Mouse (Mus musculus): ENCODE measurements around the gene Cd209f. TPM values are rescaled to one million over a fixed set of nuclear protein-coding genes. Genes with fewer than 3 reads are reported as not detected.
"Not testable (repeated sequence)": the region's sequence is repeated elsewhere in the genome, so short reads cannot be mapped to it uniquely, and the experiment has no call there.

The Cd209f gene
- polyA plus RNA-seq (2014; fragmentation: Nextera tagmentation; extraction: Ambion mirVana), result not detected in 2 replicates

DNA sequence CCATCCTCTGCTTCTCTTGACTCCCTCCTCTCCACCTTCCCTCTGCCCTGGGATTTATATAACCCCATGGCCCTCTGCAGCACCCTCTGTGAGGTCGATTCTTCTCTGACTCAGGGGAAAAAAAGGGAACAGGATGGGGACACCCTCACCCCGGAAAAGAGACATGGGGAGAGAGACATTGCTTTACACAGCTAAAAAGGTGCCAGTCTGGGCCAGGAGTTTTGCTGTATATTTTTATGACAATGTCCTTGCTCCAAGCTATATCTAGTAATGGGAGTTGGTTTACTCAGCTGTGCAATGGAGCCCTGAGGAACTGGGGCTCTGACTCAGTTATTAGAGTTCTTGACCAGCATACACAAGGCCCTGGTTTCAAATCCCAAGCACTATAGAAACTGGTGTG, at the start of gene Cd209f:
Gene Cd209f (minus strand): TSS at position 101 of the 400 bp plus-strand sequence.
- not testable (repeated sequence) for H3K9ac ChIP-seq (ENCODE audit: low read depth, low read length); H3K4me3 ChIP-seq (ENCODE audit: low read depth, low read length); H3K4me2 ChIP-seq (replicated peaks; ENCODE audit: low read depth, low read length); H3K27ac ChIP-seq (ENCODE audit: low read depth, low read length); ATAC-seq (ENCODE audit: low FRiP score); H3K4me1 ChIP-seq (replicated peaks; ENCODE audit: control insufficient read depth, insufficient read depth, low read length); DNase-seq (ENCODE audit: low spot score); H3K36me3 ChIP-seq (ENCODE audit: control insufficient read depth, insufficient read depth, low read length); H3K9me3 ChIP-seq (ENCODE audit: control insufficient read depth, low read length); H3K27me3 ChIP-seq (ENCODE audit: control insufficient read depth, insufficient read depth, low read length)
- 73% methylated on average over 1 of the region's 2 CpGs for WGBS

DNA sequence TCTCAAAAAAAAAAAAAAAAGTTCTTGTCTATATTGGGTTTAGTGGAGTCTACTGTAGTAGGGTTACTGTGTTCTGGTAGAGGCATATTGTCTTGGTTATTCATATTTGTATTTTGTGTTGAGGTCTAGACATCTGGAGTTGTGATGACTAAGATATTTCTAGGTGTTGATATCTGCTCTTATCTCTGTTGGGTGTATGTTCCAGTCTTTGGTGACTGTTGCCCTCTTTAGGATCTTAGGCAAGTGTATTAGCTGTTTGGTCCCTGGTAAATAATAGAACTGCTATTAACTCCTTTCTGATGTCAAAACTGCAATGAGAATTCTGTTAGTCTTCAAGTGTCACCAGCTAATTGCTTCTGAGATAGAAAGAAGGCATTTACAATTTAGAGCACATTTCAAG, 49.2 kb upstream of the Cd209f start:
- no peaks in the 10 kb centered on the region for H3K27me3 ChIP-seq (ENCODE audit: control insufficient read depth, insufficient read depth, low read length)
- H3K9ac ChIP-seq (ENCODE audit: low read depth, low read length), result no peak overlapping the region
- no peak overlapping the region for H3K4me2 ChIP-seq (replicated peaks; ENCODE audit: low read depth, low read length)
- H3K36me3 ChIP-seq (ENCODE audit: control insufficient read depth, insufficient read depth, low read length), result no peaks in the 10 kb centered on the region
- DNase-seq (ENCODE audit: low spot score) (no peak), ATAC-seq (ENCODE audit: low FRiP score) (no peak)
- no peak overlapping the region for H3K4me3 ChIP-seq (ENCODE audit: low read depth, low read length)
- no peaks in the 10 kb centered on the region for H3K9me3 ChIP-seq (ENCODE audit: control insufficient read depth, low read length)
- H3K4me1 ChIP-seq (replicated peaks; ENCODE audit: control insufficient read depth, insufficient read depth, low read length), result no peaks in the 10 kb centered on the region
- no peak overlapping the region for H3K27ac ChIP-seq (ENCODE audit: low read depth, low read length)

- no peaks in the 10 kb centered on the region for H3K36me3 ChIP-seq (ENCODE audit: control insufficient read depth, insufficient read depth, low read length)
- WGBS, result 24% methylated on average over 1 of the region's 1 CpGs
- no peaks in the 10 kb centered on the region for H3K4me1 ChIP-seq (replicated peaks; ENCODE audit: control insufficient read depth, insufficient read depth, low read length)
- H3K27ac ChIP-seq (ENCODE audit: low read depth, low read length), result no peak overlapping the region
- H3K27me3 ChIP-seq (ENCODE audit: control insufficient read depth, insufficient read depth, low read length), result no peaks in the 10 kb centered on the region
- ATAC-seq (ENCODE audit: low FRiP score), result no peak
- H3K9me3 ChIP-seq (ENCODE audit: control insufficient read depth, low read length), result no peaks in the 10 kb centered on the region
- H3K4me2 ChIP-seq (replicated peaks; ENCODE audit: low read depth, low read length), result no peak overlapping the region
- DNase-seq (ENCODE audit: low spot score), result no peak
- H3K4me3 ChIP-seq (ENCODE audit: low read depth, low read length), result no peak overlapping the region
- no peak overlapping the region for H3K9ac ChIP-seq (ENCODE audit: low read depth, low read length)
Measured at GRCm38 (mm10) chr8:4147272-4147671, 41.6 kb upstream of the Cd209f start.

DNA sequence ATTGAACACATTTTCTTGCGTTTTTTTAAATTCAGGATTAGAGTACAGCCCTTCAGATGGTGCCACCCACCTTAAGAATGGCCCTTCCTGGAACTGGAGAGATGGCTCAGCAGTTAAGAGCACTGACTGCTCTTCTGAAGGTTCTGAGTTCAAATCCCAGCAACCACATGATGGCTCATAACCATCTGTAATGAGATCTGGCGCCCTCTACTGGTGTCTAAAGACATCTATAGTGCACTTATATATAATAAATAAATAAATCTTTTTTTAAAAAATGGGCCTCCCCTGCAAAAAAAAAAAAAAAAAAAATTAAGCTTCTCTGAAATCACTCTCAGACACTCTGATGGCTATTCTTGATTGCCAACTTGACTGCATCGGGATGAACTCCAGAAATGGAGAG, 36.1 kb upstream of the Cd209f start:
- WGBS, result 64% methylated on average over 3 of the region's 3 CpGs
- H3K4me1 ChIP-seq (replicated peaks; ENCODE audit: control insufficient read depth, insufficient read depth, low read length), result no peaks in the 10 kb centered on the region
- H3K36me3 ChIP-seq (ENCODE audit: control insufficient read depth, insufficient read depth, low read length), result no peaks in the 10 kb centered on the region
- no peak overlapping the region for H3K4me2 ChIP-seq (replicated peaks; ENCODE audit: low read depth, low read length)
- DNase-seq (ENCODE audit: low spot score) (peak; percentile 36), ATAC-seq (ENCODE audit: low FRiP score) (no peak)
- H3K27me3 ChIP-seq (ENCODE audit: control insufficient read depth, insufficient read depth, low read length), result no peaks in the 10 kb centered on the region
- H3K9ac ChIP-seq (ENCODE audit: low read depth, low read length), result no peak overlapping the region
- H3K9me3 ChIP-seq (ENCODE audit: control insufficient read depth, low read length), result no peaks in the 10 kb centered on the region
- H3K4me3 ChIP-seq (ENCODE audit: low read depth, low read length), result no peak overlapping the region
- no peak overlapping the region for H3K27ac ChIP-seq (ENCODE audit: low read depth, low read length)

DNA sequence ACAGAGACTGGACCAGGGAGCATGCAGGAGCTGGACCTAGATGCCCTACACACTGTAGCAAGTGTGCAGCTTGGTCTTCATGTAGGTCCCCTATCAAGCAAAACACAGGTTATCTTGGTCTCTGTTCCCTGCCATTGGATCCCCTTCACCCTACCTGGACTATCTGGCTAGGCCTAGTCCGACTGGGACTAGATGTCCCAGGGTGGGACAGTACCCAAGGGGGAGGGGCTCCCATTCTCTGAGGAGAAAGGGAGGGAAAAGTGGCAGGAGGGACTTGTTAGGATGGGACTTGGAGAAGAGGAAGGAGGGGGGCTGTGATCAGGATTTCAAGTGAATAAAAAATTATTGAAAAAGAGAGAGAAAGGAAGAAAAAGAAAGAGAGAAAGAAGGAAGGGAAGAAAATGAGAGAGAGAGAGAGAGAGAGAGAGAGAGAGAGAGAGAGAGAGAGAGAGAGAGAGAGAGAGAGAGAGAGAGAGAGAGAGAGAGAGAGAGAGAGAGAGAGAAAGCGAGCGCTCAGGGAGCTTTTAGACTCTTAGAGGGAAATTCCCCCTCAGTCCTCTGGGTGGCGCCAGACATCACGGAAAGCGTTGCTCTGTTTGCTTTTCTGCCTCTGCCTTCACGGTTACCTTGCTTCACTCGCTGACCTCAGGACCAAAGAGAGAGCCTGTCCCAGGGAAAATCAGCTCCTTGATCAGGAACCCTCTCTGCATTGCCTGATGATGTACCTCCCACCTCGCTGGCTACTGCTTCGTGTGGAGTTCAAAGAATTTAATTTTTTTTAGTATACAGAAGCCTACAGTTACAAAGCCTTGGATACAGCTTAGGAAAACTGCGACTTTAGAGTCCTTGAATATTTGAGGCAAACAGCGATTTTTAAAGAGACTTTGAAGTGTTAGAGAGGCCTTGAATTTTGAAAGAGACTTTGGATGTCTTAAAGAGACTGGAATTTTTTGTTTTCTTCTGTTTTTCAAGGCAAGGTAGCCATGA, 34.3 kb upstream of the Cd209f start:
- Histone ChIP-seq H3K4me3 (ENCODE audit: low read depth, low read length) (no peak overlapping the region), H3K4me1 (replicated peaks; ENCODE audit: control insufficient read depth, insufficient read depth, low read length) (no peaks in the 10 kb centered on the region), H3K27me3 (ENCODE audit: control insufficient read depth, insufficient read depth, low read length) (no peaks in the 10 kb centered on the region), H3K9ac (ENCODE audit: low read depth, low read length) (no peak overlapping the region), H3K27ac (ENCODE audit: low read depth, low read length) (no peak overlapping the region), H3K36me3 (ENCODE audit: control insufficient read depth, insufficient read depth, low read length) (no peaks in the 10 kb centered on the region), H3K9me3 (ENCODE audit: control insufficient read depth, low read length) (no peaks in the 10 kb centered on the region), H3K4me2 (replicated peaks; ENCODE audit: low read depth, low read length) (no peak overlapping the region)
- ATAC-seq (ENCODE audit: low FRiP score) (peak; percentile 73), DNase-seq (ENCODE audit: low spot score) (peak; percentile 89)
- WGBS, result 8% methylated on average over 12 of the region's 12 CpGs

DNA sequence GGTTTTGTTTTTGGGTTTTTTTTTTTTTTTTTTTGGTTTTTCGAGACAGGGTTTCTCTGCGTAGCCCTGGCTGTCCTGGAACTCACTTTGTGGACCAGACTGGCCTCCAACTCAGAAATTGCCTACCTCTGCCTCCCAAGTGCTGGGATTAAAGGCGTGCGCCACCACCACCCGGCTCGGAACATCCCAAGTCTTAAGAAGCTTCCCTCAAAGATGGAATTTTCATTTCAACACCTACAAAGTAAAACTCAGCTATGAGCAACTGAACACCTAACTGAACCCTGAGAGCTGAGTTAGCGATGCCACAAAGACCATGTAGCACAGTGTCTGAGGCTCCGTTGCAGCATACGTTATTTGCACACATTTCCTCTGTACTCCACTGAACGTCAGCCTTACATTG, 28.2 kb upstream of the Cd209f start, which contains the start of gene Cd209g:
Gene Cd209g (plus strand): TSS at position 301 of the 400 bp plus-strand sequence.
- Histone ChIP-seq H3K27ac (ENCODE audit: low read depth, low read length) (no peak within 1 kb of the TSS), H3K9ac (ENCODE audit: low read depth, low read length) (no peak within 1 kb of the TSS), H3K4me1 (replicated peaks; ENCODE audit: control insufficient read depth, insufficient read depth, low read length) (no peaks in the 10 kb centered on the region), H3K27me3 (ENCODE audit: control insufficient read depth, insufficient read depth, low read length) (no peaks in the 10 kb centered on the region), H3K4me2 (replicated peaks; ENCODE audit: low read depth, low read length) (no peak within 1 kb of the TSS), H3K9me3 (ENCODE audit: control insufficient read depth, low read length) (no peaks in the 10 kb centered on the region), H3K36me3 (ENCODE audit: control insufficient read depth, insufficient read depth, low read length) (no peaks in the 10 kb centered on the region), H3K4me3 (ENCODE audit: low read depth, low read length) (no peak within 1 kb of the TSS)
- ATAC-seq (ENCODE audit: low FRiP score), result no peak
- WGBS, result 94% methylated on average over 10 of the region's 10 CpGs
- DNase-seq (ENCODE audit: low spot score), result no peak

- H3K4me3 ChIP-seq (ENCODE audit: low read depth, low read length); H3K4me2 ChIP-seq (replicated peaks; ENCODE audit: low read depth, low read length); ATAC-seq (ENCODE audit: low FRiP score); H3K36me3 ChIP-seq (ENCODE audit: control insufficient read depth, insufficient read depth, low read length); H3K9ac ChIP-seq (ENCODE audit: low read depth, low read length); DNase-seq (ENCODE audit: low spot score); H3K27ac ChIP-seq (ENCODE audit: low read depth, low read length); H3K27me3 ChIP-seq (ENCODE audit: control insufficient read depth, insufficient read depth, low read length); H3K9me3 ChIP-seq (ENCODE audit: control insufficient read depth, low read length); H3K4me1 ChIP-seq (replicated peaks; ENCODE audit: control insufficient read depth, insufficient read depth, low read length): not testable (repeated sequence)
- 92% methylated on average over 3 of the region's 3 CpGs for WGBS
Measured at GRCm38 (mm10) chr8:4088514-4088913, 17.1 kb downstream of the Cd209f start.

DNA sequence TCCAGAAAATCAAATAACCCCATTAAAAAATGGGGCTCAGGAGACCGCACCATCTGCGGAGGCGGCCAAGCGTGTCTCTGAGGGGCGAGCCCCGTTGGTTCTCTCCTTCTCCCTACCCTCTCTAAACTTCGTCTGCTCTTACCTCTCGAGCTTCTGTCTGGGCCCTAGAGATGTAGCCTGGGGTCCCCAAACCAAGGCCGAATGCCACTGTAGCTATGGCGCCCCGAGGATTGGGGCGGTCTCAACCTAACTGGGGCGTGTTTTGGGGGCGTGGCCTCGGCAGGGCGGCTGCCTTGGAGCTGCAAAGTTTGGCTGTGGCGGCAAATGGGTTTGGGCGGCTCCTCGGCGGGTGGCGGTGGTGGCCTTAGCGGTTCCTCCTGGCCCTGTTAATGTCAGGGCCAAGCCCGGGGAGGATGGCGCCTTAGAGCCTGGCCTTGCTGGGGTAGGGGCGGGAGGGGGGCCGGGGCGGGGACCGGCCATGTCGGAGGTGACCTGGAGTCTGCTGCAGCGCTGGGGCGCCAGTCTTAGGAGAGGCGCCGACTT, 18.4 kb downstream of the Cd209f start:
- not testable (repeated sequence) for H3K9ac ChIP-seq (ENCODE audit: low read depth, low read length); H3K9me3 ChIP-seq (ENCODE audit: control insufficient read depth, low read length); H3K36me3 ChIP-seq (ENCODE audit: control insufficient read depth, insufficient read depth, low read length); DNase-seq (ENCODE audit: low spot score); H3K4me2 ChIP-seq (replicated peaks; ENCODE audit: low read depth, low read length); H3K27me3 ChIP-seq (ENCODE audit: control insufficient read depth, insufficient read depth, low read length); H3K4me3 ChIP-seq (ENCODE audit: low read depth, low read length); H3K27ac ChIP-seq (ENCODE audit: low read depth, low read length); H3K4me1 ChIP-seq (replicated peaks; ENCODE audit: control insufficient read depth, insufficient read depth, low read length); ATAC-seq (ENCODE audit: low FRiP score)
- WGBS, result 38% methylated on average over 31 of the region's 33 CpGs
